Mouse (Mus musculus) bone marrow macrophage, adult 2 months (primary cell): ENCODE data around the gene Erc2.

Experiments
- CTCF ChIP-seq: IDR thresholded peaks from 2 replicates; pipeline ENCODE4 v1.5.1; 2012; ENCODE audit warnings: low read depth, mild to moderate bottlenecking, low read length, moderate library complexity
- POLR2A ChIP-seq: IDR thresholded peaks from 2 replicates; pipeline ENCODE4 v1.6.1; 2012; ENCODE audit warnings: mild to moderate bottlenecking, low read depth, low read length, borderline replicate concordance

DNA sequence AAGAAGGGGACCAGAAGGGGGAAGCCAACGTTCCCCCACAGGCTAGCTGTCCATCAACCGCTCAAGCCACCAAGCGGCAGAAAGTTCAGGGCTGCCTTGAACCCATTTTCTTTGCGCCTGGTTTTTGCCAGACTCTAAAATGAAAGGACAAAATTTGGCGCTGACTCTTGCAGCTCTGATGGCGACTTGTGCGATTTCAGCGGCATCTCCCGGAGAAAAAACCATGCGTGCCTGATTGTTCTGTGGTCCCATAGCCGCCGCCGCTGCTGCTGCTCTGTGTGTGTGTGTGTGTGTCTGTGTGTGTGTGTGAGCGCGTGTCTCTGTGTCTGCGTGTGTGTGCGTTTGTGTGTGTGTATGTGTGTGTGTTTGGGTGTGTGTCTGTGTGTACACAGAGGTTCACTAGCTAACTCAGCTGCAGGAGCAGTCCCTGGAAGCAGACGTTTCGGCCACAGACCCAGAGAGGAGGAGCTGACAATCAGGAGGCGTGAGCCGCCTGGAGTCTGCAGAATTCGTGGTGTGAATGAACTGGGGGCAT lies 882.9 kb downstream of the Erc2 start:
- TF ChIP-seq CTCF: no peak
- TF ChIP-seq POLR2A: no peak
